Mouse (Mus musculus) liver, adult 2 months (tissue): ENCODE measurements around the gene Cd300lb. TPM values are rescaled to one million over a fixed set of nuclear protein-coding genes. Genes with fewer than 3 reads are reported as not detected.
A peak's percentile ranks its signal among the peaks of the same experiment; 100 is the strongest.

Experiments
- DNase-seq: peaks from one replicate; pipeline ENCODE4 v3.0.0-alpha.2; 2011; ENCODE audit warnings: low read depth, low spot score; ENCODE audit errors: extremely low read depth
- H3K27ac ChIP-seq: fragments of 200-500 bp; replicated peaks from 2 replicates; pipeline ENCODE4 v1.5.1; 2012; ENCODE audit warnings: low read depth, mild to moderate bottlenecking, control low read depth, inconsistent platforms, low read length; ENCODE audit not compliant: insufficient read depth
- H3K27me3 ChIP-seq: fragments of 200-500 bp; 2 replicates; pipeline ENCODE4 v1.6.1; 2012; ENCODE audit warnings: mild to moderate bottlenecking, moderate library complexity, low read length, inconsistent platforms; ENCODE audit not compliant: control insufficient read depth, insufficient read depth
- H3K36me3 ChIP-seq: fragments of 200-500 bp; 2 replicates; pipeline ENCODE4 v1.6.1; 2012; ENCODE audit warnings: low read length, inconsistent platforms; ENCODE audit not compliant: control insufficient read depth, insufficient read depth
- H3K4me1 ChIP-seq: fragments of 200-500 bp; 2 replicates; pipeline ENCODE4 v1.6.1; 2011; ENCODE audit warnings: low read length; ENCODE audit not compliant: control insufficient read depth, insufficient read depth
- H3K4me3 ChIP-seq: fragments of 200-500 bp; 2 replicates; pipeline ENCODE4 v1.5.1; 2011; ENCODE audit warnings: low read depth, mild to moderate bottlenecking, control low read depth, low read length, moderate library complexity; ENCODE audit not compliant: insufficient read depth
- H3K79me2 ChIP-seq: fragments of 200-500 bp; 2 replicates; pipeline ENCODE4 v1.6.1; 2012; ENCODE audit warnings: inconsistent platforms, mild to moderate bottlenecking, low read length, moderate library complexity; ENCODE audit not compliant: control insufficient read depth, insufficient read depth
- H3K9ac ChIP-seq: fragments of 200-500 bp; 2 replicates; pipeline ENCODE4 v1.6.1; 2012; ENCODE audit warnings: low read depth, mild to moderate bottlenecking, control low read depth, inconsistent platforms, low read length
- CTCF ChIP-seq: fragments of 200-500 bp; IDR thresholded peaks from 2 replicates; pipeline ENCODE4 v1.5.1; 2011; ENCODE audit warnings: low read depth, low read length, control low read depth
- POLR2A ChIP-seq: fragments of 200-500 bp; IDR thresholded peaks from 2 replicates; pipeline ENCODE4 v1.6.1; 2011; ENCODE audit warnings: low read length, control low read depth; ENCODE audit not compliant: insufficient read depth; ENCODE audit errors: extremely low read depth
- WGBS: fragments of 180-500 bp; shearing (Covaris S2); methylation state at CpG from one replicate; pipeline ENCODE4 v1.1.7; 2018; 5-methylcytosine and 5-hydroxymethylcytosine counted together
- polyA plus RNA-seq: library from polyadenylated mRNA; depleted of rRNA; stranded (reverse); fragments of >200 nt; gene quantifications from 2 replicates; pipeline ENCODE4 v1.2.3, GENCODE M21; 2012
- total RNA-seq: library from RNA; depleted of rRNA; stranded (reverse); fragments of >200 nt; gene quantifications from 2 replicates; pipeline ENCODE4 v1.2.3, GENCODE M21; 2014

Gene Cd300lb
- total and polyA plus RNA-seq, 2 experiments, result 0.46 to 1.0 TPM

DNA sequence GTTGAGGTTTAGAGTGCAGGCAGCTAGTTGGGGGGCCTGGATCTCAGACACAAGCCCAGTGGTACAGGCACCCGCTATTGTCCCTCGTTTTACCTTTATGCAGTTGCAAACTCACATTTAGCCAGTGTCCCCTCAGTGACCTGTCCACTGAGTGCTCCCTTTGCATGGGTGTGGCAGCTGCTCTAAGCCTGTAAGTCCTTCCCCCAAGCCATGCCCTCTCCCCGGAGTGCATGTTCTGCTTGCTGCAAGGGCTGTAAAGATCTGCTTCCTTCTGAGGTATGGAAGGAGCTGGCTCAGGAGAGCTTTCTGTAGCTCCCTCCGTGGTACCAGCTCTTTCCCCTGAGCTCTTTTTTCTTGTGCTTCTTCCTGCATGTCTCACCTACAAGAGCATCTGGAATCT lies 595 bp downstream of the Cd300lb start:
- Histone ChIP-seq H3K4me1 (no peaks in the 10 kb centered on the region), H3K27me3 (no peaks in the 10 kb centered on the region), H3K9ac (no peak overlapping the region), H3K36me3 (no peaks in the 10 kb centered on the region), H3K27ac (no peak overlapping the region), H3K4me3 (peak overlapping the region; percentile 15; the same call in 1 of the 2 replicates), H3K79me2 (no peaks in the 10 kb centered on the region)
- DNase-seq, result no peak
- TF ChIP-seq CTCF, result no peak
- TF ChIP-seq POLR2A, result no peak
- 75% methylated on average over 4 of the region's 4 CpGs for WGBS

DNA sequence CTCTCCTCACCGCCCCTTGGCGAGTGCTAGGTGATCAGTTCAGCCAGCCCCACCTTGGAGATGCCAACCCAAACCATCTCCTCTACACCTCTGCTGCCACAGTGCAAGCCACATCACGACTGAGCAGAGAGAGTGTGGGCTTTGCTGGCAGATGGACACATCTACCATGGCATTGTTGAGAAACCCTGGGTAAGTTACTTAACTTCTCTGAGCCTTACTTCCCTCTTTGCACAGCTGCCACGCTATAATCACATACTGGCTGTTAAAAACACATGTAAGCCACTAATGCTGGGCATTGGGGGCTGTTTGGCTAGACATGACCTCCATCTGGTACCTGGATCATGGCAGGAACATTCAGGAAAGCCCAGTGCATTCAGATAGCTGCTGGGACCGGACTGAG lies 3.1 kb downstream of the Cd300lb start:
- H3K79me2 ChIP-seq, result no peaks in the 10 kb centered on the region
- no peaks in the 10 kb centered on the region for H3K4me1 ChIP-seq
- no peak for DNase-seq
- no peak for TF ChIP-seq CTCF
- no peak for TF ChIP-seq POLR2A
- H3K36me3 ChIP-seq, result no peaks in the 10 kb centered on the region
- no peak overlapping the region for H3K4me3 ChIP-seq
- H3K27me3 ChIP-seq, result no peaks in the 10 kb centered on the region
- 76% methylated on average over 5 of the region's 5 CpGs for WGBS
- peak overlapping the region; percentile 12; the same call in 1 of the 2 replicates for H3K27ac ChIP-seq
- no peak overlapping the region for H3K9ac ChIP-seq

DNA sequence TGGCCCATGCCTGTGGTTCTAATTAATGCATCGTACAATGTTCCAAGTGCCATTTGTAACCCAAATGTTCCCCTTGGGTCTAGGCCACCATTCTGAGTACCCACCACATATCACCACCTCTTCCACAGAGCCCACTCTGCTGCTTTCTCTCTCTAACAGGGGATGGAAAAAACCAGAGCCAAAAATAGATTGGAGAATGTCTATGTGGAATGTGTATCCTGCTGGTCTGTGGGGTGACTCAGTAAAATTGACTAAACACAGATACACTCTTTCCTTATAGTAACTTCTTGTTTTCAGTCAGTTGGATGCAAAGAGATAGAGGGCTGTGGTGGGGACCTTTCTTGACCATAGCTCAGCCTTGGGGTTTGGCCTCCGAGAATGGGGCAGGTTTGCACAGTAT lies 4.6 kb downstream of the Cd300lb start:
- Histone ChIP-seq H3K9ac (no peak overlapping the region), H3K27me3 (no peaks in the 10 kb centered on the region), H3K27ac (no peak overlapping the region), H3K4me1 (no peaks in the 10 kb centered on the region), H3K79me2 (no peaks in the 10 kb centered on the region), H3K4me3 (no peak overlapping the region), H3K36me3 (no peaks in the 10 kb centered on the region)
- no peak for TF ChIP-seq POLR2A
- no peak for TF ChIP-seq CTCF
- 91% methylated on average over 2 of the region's 2 CpGs for WGBS
- no peak for DNase-seq

DNA sequence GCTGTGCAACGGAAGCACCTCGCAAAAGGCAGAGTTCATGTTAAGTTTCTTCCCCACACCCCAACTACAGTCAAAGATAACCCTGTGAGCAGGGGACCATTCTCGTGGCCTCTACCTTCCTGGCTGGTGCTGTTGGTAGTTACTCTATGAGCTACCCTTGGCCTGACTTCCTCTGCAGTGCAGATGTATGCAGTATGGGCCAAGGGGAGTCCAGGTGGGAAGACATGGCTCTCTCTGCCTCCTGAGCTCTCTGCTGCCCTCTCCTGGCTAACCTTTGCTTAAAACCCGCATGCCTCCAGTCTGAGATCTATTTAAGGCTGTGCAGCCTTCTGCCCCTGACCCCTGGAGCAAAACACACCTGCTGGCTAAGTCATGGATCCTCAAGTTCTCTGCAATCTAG lies 10.2 kb downstream of the Cd300lb start:
- H3K36me3 ChIP-seq, result no peaks in the 10 kb centered on the region
- H3K4me3 ChIP-seq, result no peak overlapping the region
- TF ChIP-seq CTCF (peak; percentile 65), POLR2A (no peak)
- DNase-seq, result no peak
- no peaks in the 10 kb centered on the region for H3K27me3 ChIP-seq
- no peaks in the 10 kb centered on the region for H3K4me1 ChIP-seq
- no peak overlapping the region for H3K27ac ChIP-seq
- H3K79me2 ChIP-seq, result no peaks in the 10 kb centered on the region
- WGBS, result 72% methylated on average over 4 of the region's 4 CpGs
- no peak overlapping the region for H3K9ac ChIP-seq

DNA sequence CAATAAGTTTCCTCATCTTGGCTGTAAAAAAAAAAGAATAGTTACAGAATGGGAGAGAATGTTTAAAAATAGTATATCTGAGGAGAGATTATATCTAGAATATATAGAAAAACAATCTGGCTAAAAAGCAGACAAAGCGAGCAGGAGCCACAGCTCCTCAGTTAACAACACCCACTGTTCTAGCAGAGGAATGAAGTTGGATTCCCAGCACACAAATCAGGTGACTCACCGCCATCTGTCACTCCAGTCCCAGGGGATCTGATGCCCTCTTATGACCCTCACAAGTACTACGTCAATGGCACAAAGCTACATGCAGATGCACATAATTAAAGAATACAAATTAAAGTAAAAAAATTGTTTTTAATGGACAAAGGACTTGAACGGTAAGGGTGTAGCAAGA lies 11.7 kb downstream of the Cd300lb start:
- H3K4me3 ChIP-seq, result no peak overlapping the region
- H3K79me2 ChIP-seq, result no peaks in the 10 kb centered on the region
- no peak for DNase-seq
- no peak for TF ChIP-seq CTCF
- TF ChIP-seq POLR2A, result no peak
- H3K27me3 ChIP-seq, result no peaks in the 10 kb centered on the region
- no peak overlapping the region for H3K27ac ChIP-seq
- H3K9ac ChIP-seq, result no peak overlapping the region
- H3K36me3 ChIP-seq, result no peaks in the 10 kb centered on the region
- no peaks in the 10 kb centered on the region for H3K4me1 ChIP-seq
- 89% methylated on average over 4 of the region's 4 CpGs for WGBS

DNA sequence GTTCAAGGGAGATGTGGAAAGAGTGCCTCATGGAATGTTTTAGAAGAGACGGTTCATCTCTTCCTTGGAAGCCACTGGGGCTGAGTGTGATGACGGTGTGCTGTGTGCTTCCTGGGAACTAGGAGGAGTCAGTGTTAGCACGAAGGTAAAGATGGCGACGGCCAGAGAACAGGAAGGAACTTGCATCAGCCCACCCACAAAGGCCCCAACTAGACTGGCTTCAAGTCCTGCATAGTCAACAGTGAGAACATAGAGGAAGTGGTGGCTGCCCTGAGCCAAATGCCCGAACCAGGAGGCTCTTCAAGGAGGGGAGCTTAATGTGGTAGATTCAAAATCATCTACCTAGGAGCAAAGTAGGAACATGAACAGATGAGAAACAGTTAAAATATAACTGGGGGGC lies 17.1 kb downstream of the Cd300lb start:
- no peak for DNase-seq
- no peak overlapping the region for H3K27ac ChIP-seq
- WGBS, result 70% methylated on average over 6 of the region's 6 CpGs

More for the DNA sequence above, 17.1 kb downstream of the Cd300lb start:
- H3K9ac ChIP-seq, result no peak overlapping the region
- no peak overlapping the region for H3K4me3 ChIP-seq
- H3K36me3 ChIP-seq, result no peaks in the 10 kb centered on the region
- H3K27me3 ChIP-seq, result no peaks in the 10 kb centered on the region
- TF ChIP-seq POLR2A (no peak), CTCF (no peak)
- no peaks in the 10 kb centered on the region for H3K79me2 ChIP-seq
- no peaks in the 10 kb centered on the region for H3K4me1 ChIP-seq
